Mouse (Mus musculus): ENCODE results near the gene Pikfyve.

- TF ChIP-seq ZNF384 (IDR thresholded peaks at IDR 0.05; ENCODE audit: low read depth, low read length) (no peak), CHD2 (IDR thresholded peaks at IDR 0.05; ENCODE audit: low read depth, low read length) (no peak)
Observed at GRCm38 (mm10) chr1:65280461-65280860, 94.0 kb downstream of the Pikfyve start.

All from ES-E14 (cell line).